Mouse (Mus musculus): Measurements from ENCODE around the gene Gpr39.
A peak's percentile ranks its signal among the peaks of the same experiment; 100 is the strongest.

Gene Gpr39

GRCm38 (mm10) chr1:125694338-125694737, 17.5 kb downstream of the Gpr39 start:
- no peak for DNase-seq (ENCODE audit: low spot score in 2 of 2)

GRCm38 (mm10) chr1:125701101-125701590, 24.4 kb downstream of the Gpr39 start:
- DNase-seq (ENCODE audit: low spot score in 2 of 2), result no peak

DNA sequence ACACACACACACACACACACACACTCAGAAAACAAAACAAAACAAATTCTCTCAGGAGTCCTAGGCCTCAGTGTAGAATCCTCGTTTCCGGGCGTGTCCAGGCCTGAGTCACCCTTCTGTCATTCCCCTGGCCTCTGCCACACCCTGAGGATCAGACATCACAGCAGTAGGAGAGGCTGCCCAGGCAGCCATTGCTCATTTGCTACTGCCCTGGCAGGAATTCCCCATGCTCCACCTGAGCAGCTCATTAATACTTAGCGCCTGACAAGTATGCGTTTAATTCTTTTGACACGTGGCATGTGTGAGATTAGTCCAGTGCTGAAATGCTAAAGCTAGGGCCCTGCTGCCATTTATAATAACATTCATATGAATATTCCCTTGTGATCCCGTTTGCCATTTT, 25.0 kb downstream of the Gpr39 start:
- no peak for DNase-seq (ENCODE audit: low spot score in 2 of 2)

GRCm38 (mm10) chr1:125702326-125702725, 25.5 kb downstream of the Gpr39 start:
- no peak for DNase-seq (ENCODE audit: low spot score in 2 of 2)

DNA sequence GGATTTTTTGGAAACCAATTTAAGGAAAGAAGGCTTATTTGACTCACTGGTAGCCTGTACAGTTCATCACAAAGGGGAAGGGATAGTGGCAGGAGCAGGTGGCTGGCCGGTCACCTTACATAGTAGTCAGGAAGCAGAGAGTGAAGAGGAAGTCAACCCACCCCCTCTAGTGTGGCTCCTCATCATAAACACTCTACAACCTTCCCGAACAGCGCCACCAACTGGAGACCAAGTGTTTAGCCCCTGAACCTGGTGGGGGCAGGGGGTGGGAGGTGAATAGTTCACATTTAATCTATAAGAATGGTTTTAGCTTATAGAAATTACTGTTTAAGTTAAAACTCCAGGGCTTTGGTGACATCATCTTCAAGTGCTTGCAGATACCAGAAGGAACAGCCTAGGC, 28.6 kb downstream of the Gpr39 start:
- no peak for DNase-seq (ENCODE audit: low spot score in 2 of 2)

DNA sequence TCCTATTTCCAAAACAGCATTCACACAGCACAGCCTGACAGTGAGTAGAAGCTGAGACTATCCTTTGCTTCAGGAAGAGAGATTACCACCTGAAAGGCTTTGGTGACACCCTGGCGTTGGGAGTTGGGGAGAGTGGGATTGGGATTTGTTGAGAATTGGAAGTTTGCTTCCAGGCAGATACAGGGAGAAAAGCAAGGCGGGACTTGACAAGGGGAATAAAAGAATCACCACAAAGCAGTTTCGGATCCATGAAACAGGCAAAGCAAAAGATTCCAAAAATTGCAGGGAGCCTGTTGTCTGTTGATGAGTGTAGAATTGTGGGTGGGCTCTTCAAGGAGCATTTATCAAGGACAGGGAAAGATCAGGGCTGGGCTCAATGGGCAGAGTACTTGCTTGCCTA, 38.5 kb downstream of the Gpr39 start:
- no peak for DNase-seq (ENCODE audit: low spot score in 2 of 2)

DNA sequence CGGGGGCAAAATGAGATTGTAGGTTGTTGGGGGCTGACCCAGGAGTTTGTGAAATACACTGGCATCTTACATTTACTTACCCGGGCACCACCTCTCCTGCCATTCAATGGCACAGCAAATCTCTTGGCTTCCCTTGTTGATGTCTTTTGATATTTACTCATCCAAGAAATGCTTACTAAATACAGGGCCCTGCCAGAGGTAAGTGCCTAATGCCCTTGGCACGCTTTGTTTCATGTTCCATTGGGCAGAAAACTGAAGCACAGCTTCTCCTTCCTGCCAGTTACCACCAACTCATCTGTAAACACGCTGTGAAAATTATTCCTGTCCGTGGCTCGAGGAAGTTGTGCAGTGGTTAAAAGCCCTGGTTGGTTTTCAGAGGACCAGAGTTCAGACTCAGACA, 39.4 kb downstream of the Gpr39 start:
- DNase-seq (ENCODE audit: low spot score in 2 of 2), result no peak

DNA sequence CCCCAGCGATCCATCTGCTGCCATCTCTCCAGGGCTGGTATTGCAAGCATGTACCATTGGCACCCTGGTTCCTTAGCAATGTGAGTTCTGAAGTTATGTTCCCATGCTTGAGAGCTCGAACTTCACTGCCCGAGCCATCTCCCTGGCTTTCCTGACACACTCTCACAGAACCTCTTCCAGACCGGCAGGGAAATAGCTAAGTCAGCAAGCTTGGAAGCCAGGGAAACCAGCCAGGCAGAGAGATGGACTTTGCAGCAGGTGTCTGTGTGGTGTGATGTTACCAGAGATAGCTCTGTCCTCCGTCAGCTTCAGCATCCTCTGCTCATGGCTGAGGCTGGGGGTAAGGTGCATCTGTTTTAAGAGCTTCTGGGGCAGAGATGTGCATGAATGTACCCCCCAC, 41.1 kb downstream of the Gpr39 start:
- no peak for DNase-seq (ENCODE audit: low spot score in 2 of 2)

DNA sequence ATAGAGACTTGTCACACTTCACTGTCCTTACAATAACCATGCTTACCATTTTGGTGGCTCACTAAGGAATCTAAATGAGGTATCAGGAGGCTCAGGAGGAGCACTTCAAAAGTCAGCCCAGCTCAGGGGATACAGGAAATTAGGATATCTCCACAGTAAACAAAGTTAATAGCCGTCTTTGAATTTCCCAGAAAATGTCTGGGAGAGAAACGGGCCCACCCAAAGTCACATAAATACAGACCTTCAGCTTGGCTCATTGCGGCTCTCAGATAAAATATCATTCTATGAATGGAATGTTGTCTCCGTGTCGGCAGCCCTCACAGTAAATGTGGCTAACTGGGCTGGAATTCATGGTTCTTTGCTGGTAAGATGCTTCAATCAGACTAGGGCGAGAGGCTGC, 42.3 kb downstream of the Gpr39 start:
- no peak for DNase-seq (ENCODE audit: low spot score in 2 of 2)

DNA sequence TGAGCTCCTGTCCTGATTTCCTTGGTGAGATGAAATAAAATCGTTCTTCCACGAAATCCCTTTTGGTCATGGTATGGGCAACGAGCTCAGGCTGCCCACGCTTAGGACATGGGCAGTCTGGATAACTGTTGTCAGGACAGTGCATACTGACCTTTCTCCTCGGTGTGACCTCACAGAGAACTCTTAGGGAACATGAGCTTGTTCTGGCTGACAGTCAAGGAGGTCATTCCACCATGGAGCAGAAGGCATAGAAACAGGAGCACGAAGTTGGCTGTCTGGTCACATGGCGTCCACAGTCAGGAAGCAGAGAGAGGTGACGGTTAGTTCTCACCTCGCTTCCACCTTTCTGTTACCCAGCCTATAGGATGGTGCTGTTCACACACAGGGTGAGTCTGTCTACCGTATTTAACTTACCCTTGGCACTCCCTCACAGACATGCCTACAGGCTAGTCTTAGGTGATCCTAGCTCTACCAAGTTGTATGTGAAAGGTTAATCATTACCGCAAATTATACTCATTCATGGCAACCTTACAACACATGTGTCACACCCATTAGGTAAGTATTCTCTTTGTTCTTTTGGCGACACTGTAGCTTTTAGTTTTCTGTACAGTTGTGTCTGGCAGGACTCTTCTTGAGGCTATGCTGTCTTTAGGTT, 44.4 kb downstream of the Gpr39 start:
- no peak for DNase-seq (ENCODE audit: low spot score in 2 of 2)

GRCm38 (mm10) chr1:125724304-125724703, 47.5 kb downstream of the Gpr39 start:
- peak; percentile 36 to 47 for DNase-seq (ENCODE audit: low spot score in 2 of 2)

DNA sequence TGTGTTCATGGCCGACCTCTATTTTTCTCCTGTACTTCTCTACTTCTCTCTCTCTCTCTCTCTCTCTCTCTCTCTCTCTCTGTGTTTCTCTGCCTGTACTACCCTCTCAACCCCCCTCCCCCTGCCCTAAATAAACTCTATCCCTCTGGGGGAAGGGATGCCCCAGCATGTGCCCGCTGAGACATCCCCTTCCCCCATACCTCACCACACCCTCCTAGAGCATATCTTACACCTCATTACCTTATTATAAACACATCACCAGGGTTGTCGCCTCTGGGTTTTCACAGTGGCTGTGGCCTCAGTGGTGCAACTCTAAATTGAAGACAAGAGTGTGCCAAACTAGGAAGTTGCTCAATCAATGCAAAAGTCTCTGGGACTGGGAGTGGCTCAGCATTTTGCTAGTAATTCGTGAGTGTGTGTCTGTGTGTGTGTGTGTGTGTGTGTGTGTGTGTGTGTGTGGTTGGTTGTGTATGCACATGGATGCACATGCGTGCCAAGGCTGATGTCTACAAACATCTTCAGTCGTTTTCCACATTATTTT, 52.3 kb downstream of the Gpr39 start:
- no peak for DNase-seq (ENCODE audit: low spot score in 2 of 2)

- peak in 1 of 2 experiments; percentile 11 for DNase-seq (ENCODE audit: low spot score in 2 of 2)
Measured at GRCm38 (mm10) chr1:125729731-125730536, 53.1 kb downstream of the Gpr39 start.

DNA sequence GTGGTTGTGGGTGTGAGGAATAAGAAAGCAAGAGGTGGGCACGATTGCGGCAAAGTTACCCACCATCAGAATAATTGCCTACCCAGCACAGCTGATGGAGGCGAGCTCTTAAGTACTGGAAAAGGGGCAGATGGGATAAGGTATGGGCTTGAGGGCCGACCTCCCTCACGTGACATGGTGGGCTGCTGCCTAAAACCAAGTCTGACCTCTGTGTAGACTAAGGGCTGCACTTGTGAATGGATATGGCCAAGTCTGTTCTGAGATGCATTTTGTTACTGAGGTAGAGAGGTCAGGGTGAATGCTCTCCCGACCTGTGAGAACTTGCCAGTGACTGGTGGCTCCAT, 53.7 kb downstream of the Gpr39 start:
- no peak for DNase-seq (ENCODE audit: low spot score in 2 of 2)

GRCm38 (mm10) chr1:125731854-125732253, 55.1 kb downstream of the Gpr39 start:
- DNase-seq (ENCODE audit: low spot score in 2 of 2), result no peak

GRCm38 (mm10) chr1:125744766-125745165, 68.0 kb downstream of the Gpr39 start:
- DNase-seq (ENCODE audit: low spot score in 2 of 2), result no peak

GRCm38 (mm10) chr1:125755335-125755996, 78.7 kb downstream of the Gpr39 start:
- no peak for DNase-seq (ENCODE audit: low spot score in 2 of 2)

GRCm38 (mm10) chr1:125759972-125760695, 83.3 kb downstream of the Gpr39 start:
- DNase-seq (ENCODE audit: low spot score in 2 of 2), result peak in 1 of 2 experiments; percentile 6

- peak in 1 of 2 experiments; percentile 6 for DNase-seq (ENCODE audit: low spot score in 2 of 2)
Measured at GRCm38 (mm10) chr1:125760696-125761025, 83.9 kb downstream of the Gpr39 start.

DNA sequence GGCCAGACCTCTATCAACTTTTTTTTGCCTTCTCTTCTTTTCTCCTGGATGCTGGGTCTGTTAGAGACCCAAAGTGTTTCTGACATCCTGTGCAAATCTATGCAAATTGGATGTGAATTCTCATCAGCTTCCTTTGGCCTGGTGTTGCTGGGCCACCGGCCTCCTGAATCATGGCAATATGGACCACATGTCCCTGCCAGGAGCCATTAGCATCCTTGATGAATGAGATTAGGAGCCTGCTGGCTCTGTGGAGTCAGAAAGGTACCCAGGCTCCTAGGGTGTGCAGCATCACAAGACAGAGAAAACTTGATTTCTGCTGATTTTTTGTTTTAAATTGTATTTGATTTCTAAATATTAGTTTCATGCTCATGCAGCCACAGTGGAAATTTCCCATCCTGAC, 85.3 kb downstream of the Gpr39 start:
- DNase-seq (ENCODE audit: low spot score in 2 of 2), result no peak

GRCm38 (mm10) chr1:125789804-125790203, 113.0 kb downstream of the Gpr39 start:
- peak; percentile 17 to 55 for DNase-seq (ENCODE audit: low spot score in 2 of 2)

- no peak for DNase-seq (ENCODE audit: low spot score in 2 of 2)
Measured at GRCm38 (mm10) chr1:125800506-125800905, 123.7 kb downstream of the Gpr39 start.

Measured in frontal cortex, postnatal 10 days (tissue).